Mouse (Mus musculus) kidney, adult 2 months (tissue): ENCODE data around the gene Tmem140.

Experiments
- CTCF ChIP-seq: fragments of 200-500 bp; conservative IDR thresholded peaks from 2 replicates; pipeline ENCODE4 v1.5.1; 2011; ENCODE audit warnings: low read depth, mild to moderate bottlenecking, control low read depth, low read length, moderate library complexity, mixed read lengths; ENCODE audit not compliant: insufficient read depth, insufficient read length
- POLR2A ChIP-seq: fragments of 200-500 bp; IDR thresholded peaks from one replicate; pipeline ENCODE4 v1.6.1; 2011; ENCODE audit warnings: low read depth, low read length, control low read depth

- no peak for TF ChIP-seq CTCF
- no peak for TF ChIP-seq POLR2A
Measured at GRCm38 (mm10) chr6:34907696-34908260, 44.8 kb downstream of the Tmem140 start.
